Mouse (Mus musculus) T-cell, adult 2 months (primary cell): ENCODE results near the gene Cacna1c.

Experiments used
- DNase-seq: peaks from one replicate; pipeline ENCODE4 v3.0.0; 2022; ENCODE audit warnings: low spot score

Gene Cacna1c

GRCm38 (mm10) chr6:118791921-118792368 is 404.3 kb downstream of the Cacna1c start:
- no peak for DNase-seq

- no peak for DNase-seq
These were observed 408.3 kb downstream of the Cacna1c start for GRCm38 (mm10) chr6:118787933-118788332.

- DNase-seq = no peak
These were observed 415.9 kb downstream of the Cacna1c start for GRCm38 (mm10) chr6:118780280-118780679.

GRCm38 (mm10) chr6:118779201-118779600 is 417.0 kb downstream of the Cacna1c start:
- no peak for DNase-seq

- DNase-seq = no peak
These were observed 418.8 kb downstream of the Cacna1c start for GRCm38 (mm10) chr6:118777457-118777856.

GRCm38 (mm10) chr6:118776459-118776858 is 419.8 kb downstream of the Cacna1c start:
- DNase-seq = no peak

- DNase-seq = no peak
These were observed 423.6 kb downstream of the Cacna1c start for GRCm38 (mm10) chr6:118772581-118772980.

- no peak for DNase-seq
These were observed 425.1 kb downstream of the Cacna1c start for GRCm38 (mm10) chr6:118771121-118771520.

- no peak for DNase-seq
These were observed 425.8 kb downstream of the Cacna1c start for GRCm38 (mm10) chr6:118770396-118770795.

GRCm38 (mm10) chr6:118769792-118770191 is 426.4 kb downstream of the Cacna1c start:
- DNase-seq = no peak

GRCm38 (mm10) chr6:118767698-118768097 is 428.5 kb downstream of the Cacna1c start:
- no peak for DNase-seq

- DNase-seq = no peak
These were observed 431.0 kb downstream of the Cacna1c start for GRCm38 (mm10) chr6:118765261-118765660.

- no peak for DNase-seq
These were observed 437.2 kb downstream of the Cacna1c start for GRCm38 (mm10) chr6:118759015-118759414.

GRCm38 (mm10) chr6:118758290-118758907 is 437.8 kb downstream of the Cacna1c start:
- no peak for DNase-seq

- no peak for DNase-seq
These were observed 438.5 kb downstream of the Cacna1c start for GRCm38 (mm10) chr6:118757533-118758289.

GRCm38 (mm10) chr6:118756511-118756910 is 439.7 kb downstream of the Cacna1c start:
- no peak for DNase-seq

GRCm38 (mm10) chr6:118755768-118756167 is 440.4 kb downstream of the Cacna1c start:
- DNase-seq = no peak

- DNase-seq = no peak
These were observed 441.8 kb downstream of the Cacna1c start for GRCm38 (mm10) chr6:118754439-118754838.

- no peak for DNase-seq
These were observed 442.4 kb downstream of the Cacna1c start for GRCm38 (mm10) chr6:118753787-118754186.

GRCm38 (mm10) chr6:118753064-118753463 is 443.2 kb downstream of the Cacna1c start:
- DNase-seq = no peak

- DNase-seq = no peak
These were observed 446.9 kb downstream of the Cacna1c start for GRCm38 (mm10) chr6:118749285-118749684.

GRCm38 (mm10) chr6:118742701-118743100 is 453.5 kb downstream of the Cacna1c start:
- no peak for DNase-seq

- no peak for DNase-seq
These were observed 454.4 kb downstream of the Cacna1c start for GRCm38 (mm10) chr6:118741841-118742240.
